Mouse (Mus musculus) liver, adult 2 months (tissue): Measurements from ENCODE around the gene Ankrd11. TPM values are rescaled to one million over a fixed set of nuclear protein-coding genes. Genes with fewer than 3 reads are reported as not detected.

Experiments
- DNase-seq: peaks from one replicate; pipeline ENCODE4 v3.0.0-alpha.2; 2011; ENCODE audit warnings: low read depth, low spot score; ENCODE audit errors: extremely low read depth
- H3K27ac ChIP-seq: fragments of 200-500 bp; replicated peaks from 2 replicates; pipeline ENCODE4 v1.5.1; 2012; ENCODE audit warnings: low read depth, mild to moderate bottlenecking, control low read depth, inconsistent platforms, low read length; ENCODE audit not compliant: insufficient read depth
- H3K27me3 ChIP-seq: fragments of 200-500 bp; 2 replicates; pipeline ENCODE4 v1.6.1; 2012; ENCODE audit warnings: mild to moderate bottlenecking, moderate library complexity, low read length, inconsistent platforms; ENCODE audit not compliant: control insufficient read depth, insufficient read depth
- H3K36me3 ChIP-seq: fragments of 200-500 bp; 2 replicates; pipeline ENCODE4 v1.6.1; 2012; ENCODE audit warnings: low read length, inconsistent platforms; ENCODE audit not compliant: control insufficient read depth, insufficient read depth
- H3K4me1 ChIP-seq: fragments of 200-500 bp; 2 replicates; pipeline ENCODE4 v1.6.1; 2011; ENCODE audit warnings: low read length; ENCODE audit not compliant: control insufficient read depth, insufficient read depth
- H3K4me3 ChIP-seq: fragments of 200-500 bp; 2 replicates; pipeline ENCODE4 v1.5.1; 2011; ENCODE audit warnings: low read depth, mild to moderate bottlenecking, control low read depth, low read length, moderate library complexity; ENCODE audit not compliant: insufficient read depth
- H3K79me2 ChIP-seq: fragments of 200-500 bp; 2 replicates; pipeline ENCODE4 v1.6.1; 2012; ENCODE audit warnings: inconsistent platforms, mild to moderate bottlenecking, low read length, moderate library complexity; ENCODE audit not compliant: control insufficient read depth, insufficient read depth
- H3K9ac ChIP-seq: fragments of 200-500 bp; 2 replicates; pipeline ENCODE4 v1.6.1; 2012; ENCODE audit warnings: low read depth, mild to moderate bottlenecking, control low read depth, inconsistent platforms, low read length
- CTCF ChIP-seq: fragments of 200-500 bp; IDR thresholded peaks from 2 replicates; pipeline ENCODE4 v1.5.1; 2011; ENCODE audit warnings: low read depth, low read length, control low read depth
- POLR2A ChIP-seq: fragments of 200-500 bp; IDR thresholded peaks from 2 replicates; pipeline ENCODE4 v1.6.1; 2011; ENCODE audit warnings: low read length, control low read depth; ENCODE audit not compliant: insufficient read depth; ENCODE audit errors: extremely low read depth
- WGBS: fragments of 180-500 bp; shearing (Covaris S2); methylation state at CpG from one replicate; pipeline ENCODE4 v1.1.7; 2018; 5-methylcytosine and 5-hydroxymethylcytosine counted together
- polyA plus RNA-seq: library from polyadenylated mRNA; depleted of rRNA; stranded (reverse); fragments of >200 nt; gene quantifications from 2 replicates; pipeline ENCODE4 v1.2.3, GENCODE M21; 2012
- total RNA-seq: library from RNA; depleted of rRNA; stranded (reverse); fragments of >200 nt; gene quantifications from 2 replicates; pipeline ENCODE4 v1.2.3, GENCODE M21; 2014

Ankrd11 gene
- total and polyA plus RNA-seq, 2 experiments: 22.1 to 28.3 TPM

GRCm38 (mm10) chr8:122953028-122953427 is 89.0 kb downstream of the Ankrd11 start:
- H3K79me2 ChIP-seq: peaks cover 66% of the 10 kb centered on the region
- peaks cover 7% of the 10 kb centered on the region for H3K4me1 ChIP-seq
- H3K9ac ChIP-seq: no peak overlapping the region
- H3K4me3 ChIP-seq: no peak overlapping the region
- no peak for DNase-seq
- H3K27me3 ChIP-seq: no peaks in the 10 kb centered on the region
- no peak overlapping the region for H3K27ac ChIP-seq
- 90% methylated on average over 6 of the region's 6 CpGs for WGBS
- TF ChIP-seq CTCF (no peak), POLR2A (no peak)
- no peaks in the 10 kb centered on the region for H3K36me3 ChIP-seq

DNA sequence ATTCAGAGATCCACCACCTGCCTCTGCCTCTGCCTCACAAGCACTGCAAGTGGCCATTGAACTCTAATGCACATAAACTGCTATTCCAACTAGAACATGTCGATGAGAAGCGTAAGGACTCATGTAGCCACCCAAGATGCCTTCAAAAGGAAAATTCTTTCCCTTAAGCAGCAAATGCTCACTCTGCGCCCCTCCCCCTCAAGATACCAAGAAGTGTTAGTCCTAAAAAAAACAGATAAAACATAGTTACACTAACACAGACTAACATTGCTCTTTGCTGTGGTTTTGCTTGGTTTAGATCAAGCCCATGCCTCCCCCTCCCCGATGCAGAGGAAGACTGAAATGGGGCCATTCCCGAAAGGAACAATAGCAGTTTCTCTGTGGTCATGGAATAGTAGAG is 90.6 kb downstream of the Ankrd11 start:
- DNase-seq: no peak
- Histone ChIP-seq H3K9ac (no peak overlapping the region), H3K36me3 (no peaks in the 10 kb centered on the region), H3K27me3 (no peaks in the 10 kb centered on the region), H3K79me2 (peaks cover 60% of the 10 kb centered on the region), H3K27ac (no peak overlapping the region), H3K4me3 (no peak overlapping the region), H3K4me1 (peaks cover 10% of the 10 kb centered on the region)
- 86% methylated on average over 5 of the region's 5 CpGs for WGBS
- TF ChIP-seq POLR2A (no peak), CTCF (no peak)

DNA sequence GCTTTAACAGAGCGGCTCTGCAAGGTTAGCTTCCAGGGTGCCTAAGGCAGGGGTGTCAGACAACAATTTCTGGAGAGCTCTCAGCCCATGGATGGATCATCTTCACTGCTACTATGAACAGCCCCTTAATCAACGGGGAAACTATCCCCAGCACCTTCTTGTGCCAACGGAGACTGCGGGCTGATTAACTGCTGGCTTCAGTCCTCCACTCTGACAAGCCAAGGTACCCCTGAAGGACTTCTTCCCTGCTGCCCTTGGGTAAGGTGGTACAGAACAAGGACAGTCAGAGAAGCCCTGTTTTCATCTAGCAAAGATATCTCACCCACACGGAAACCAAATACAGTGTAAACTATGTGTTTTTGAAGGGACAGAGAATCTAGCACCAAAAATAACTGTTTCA is 92.4 kb downstream of the Ankrd11 start:
- H3K4me3 ChIP-seq: no peak overlapping the region
- 73% methylated on average over 5 of the region's 5 CpGs for WGBS
- DNase-seq: no peak
- no peak overlapping the region for H3K9ac ChIP-seq
- H3K36me3 ChIP-seq: no peaks in the 10 kb centered on the region
- peaks cover 57% of the 10 kb centered on the region for H3K79me2 ChIP-seq
- no peak overlapping the region for H3K27ac ChIP-seq
- peaks cover 20% of the 10 kb centered on the region for H3K4me1 ChIP-seq
- TF ChIP-seq POLR2A (no peak), CTCF (no peak)
- no peaks in the 10 kb centered on the region for H3K27me3 ChIP-seq

- Histone ChIP-seq H3K36me3 (no peaks in the 10 kb centered on the region), H3K4me1 (peaks cover 22% of the 10 kb centered on the region), H3K4me3 (no peak overlapping the region), H3K27me3 (no peaks in the 10 kb centered on the region), H3K27ac (0 out of 2 replicates have a peak overlapping the region, but pooled peaks have one; percentile 32), H3K79me2 (peaks cover 52% of the 10 kb centered on the region), H3K9ac (no peak overlapping the region)
- TF ChIP-seq CTCF: no peak
- no peak for TF ChIP-seq POLR2A
- WGBS: 49% methylated on average over 2 of the region's 2 CpGs
- DNase-seq: peak; percentile 70
Measured at GRCm38 (mm10) chr8:122945775-122946174, 96.3 kb downstream of the Ankrd11 start.

GRCm38 (mm10) chr8:122942803-122943713 is 99.0 kb downstream of the Ankrd11 start:
- Histone ChIP-seq H3K27me3 (no peaks in the 10 kb centered on the region), H3K36me3 (no peaks in the 10 kb centered on the region), H3K4me3 (no peak overlapping the region), H3K27ac (0 out of 2 replicates have a peak overlapping the region, but pooled peaks have one; percentile 27), H3K4me1 (peaks cover 22% of the 10 kb centered on the region), H3K79me2 (peaks cover 59% of the 10 kb centered on the region), H3K9ac (no peak overlapping the region)
- WGBS: 80% methylated on average over 9 of the region's 9 CpGs
- DNase-seq: no peak
- TF ChIP-seq CTCF (peak; percentile 60), POLR2A (no peak)

GRCm38 (mm10) chr8:122938591-122938990 is 103.5 kb downstream of the Ankrd11 start:
- WGBS: 57% methylated on average over 4 of the region's 4 CpGs
- Histone ChIP-seq H3K4me3 (no peak overlapping the region), H3K79me2 (peaks cover 60% of the 10 kb centered on the region; the same call in 1 of the 2 replicates), H3K9ac (no peak overlapping the region), H3K36me3 (no peaks in the 10 kb centered on the region), H3K27me3 (no peaks in the 10 kb centered on the region), H3K27ac (no peak overlapping the region), H3K4me1 (peaks cover 20% of the 10 kb centered on the region)
- no peak for DNase-seq
- TF ChIP-seq POLR2A (no peak), CTCF (no peak)
